Mouse (Mus musculus) gastrocnemius, postnatal 14 days (tissue): ENCODE data around the gene Hrh2. TPM values are rescaled to one million over a fixed set of nuclear protein-coding genes. Genes with fewer than 3 reads are reported as not detected.

Experiments
- total RNA-seq, 2 experiments: library from RNA; stranded (reverse); gene quantifications; 2 replicates each; pipeline ENCODE4 v1.2.3; 2021

The Hrh2 gene
- total RNA-seq, 2 experiments from 2014 or later: not detected

Other genes with a start within 250 kb of the Hrh2 start
- under 1 TPM; 0.16 to 0.55 TPM for gene Drd1, start 136.4 kb upstream of the Hrh2 start, total RNA-seq
- gene Sfxn1, start 120.3 kb upstream of the Hrh2 start, total RNA-seq: 1 to 10 TPM; 4.8 to 5.4 TPM
- gene Cplx2, start 179.2 kb downstream of the Hrh2 start, total RNA-seq: 1 to 10 TPM; 3.7 to 5.1 TPM